Mouse (Mus musculus) limb, embryonic 13.5 days (tissue): ENCODE data around the gene Dydc2. TPM values are rescaled to one million over a fixed set of nuclear protein-coding genes. Genes with fewer than 3 reads are reported as not detected.

ENCODE experiments used
- ATAC-seq: fragments of 200-750 bp; cut with Nextera tagmentation; 2 replicates; pipeline ENCODE4 v1.8.0; 2017; ENCODE audit warnings: low read depth, moderate number of reproducible peaks, moderate TSS enrichment; ENCODE audit not compliant: low FRiP score
- H3K27ac ChIP-seq: fragments of 300-500 bp; sonication (generic); 2 replicates; pipeline ENCODE4 v1.5.1; 2015; ENCODE audit warnings: inconsistent platforms, mild to moderate bottlenecking, moderate library complexity
- H3K27me3 ChIP-seq: fragments of 300-500 bp; sonication (generic); 2 replicates; pipeline ENCODE4 v1.6.1; 2015; ENCODE audit warnings: mild to moderate bottlenecking, inconsistent platforms
- H3K36me3 ChIP-seq: fragments of 300-500 bp; sonication (generic); 2 replicates; pipeline ENCODE4 v1.6.1; 2015; ENCODE audit warnings: inconsistent platforms, mild to moderate bottlenecking, moderate library complexity
- H3K4me1 ChIP-seq: fragments of 300-500 bp; sonication (generic); 2 replicates; pipeline ENCODE4 v1.6.1; 2015; ENCODE audit warnings: inconsistent platforms
- H3K4me2 ChIP-seq: fragments of 300-500 bp; sonication (generic); replicated peaks from 2 replicates; pipeline ENCODE4 v1.6.1; 2015; ENCODE audit warnings: inconsistent platforms, mild to moderate bottlenecking, moderate library complexity
- H3K4me3 ChIP-seq: fragments of 300-500 bp; sonication (generic); 2 replicates; pipeline ENCODE4 v1.5.1; 2015; ENCODE audit warnings: moderate library complexity, mild to moderate bottlenecking, inconsistent platforms
- H3K9ac ChIP-seq: fragments of 300-500 bp; sonication (generic); 2 replicates; pipeline ENCODE4 v1.6.1; 2015; ENCODE audit warnings: mild to moderate bottlenecking, inconsistent platforms
- H3K9me3 ChIP-seq: fragments of 300-500 bp; sonication (generic); 2 replicates; pipeline ENCODE4 v1.6.1; 2016; ENCODE audit warnings: inconsistent platforms
- WGBS: fragments of 180-500 bp; shearing (Covaris S2); methylation state at CpG from one replicate; pipeline ENCODE4 v1.1.7; 2015; 5-methylcytosine and 5-hydroxymethylcytosine counted together
- polyA plus RNA-seq: library from polyadenylated mRNA; unstranded; fragments of >200 nt; fragmentation: Nextera tagmentation; extraction: Ambion mirVana; gene quantifications from 2 replicates; pipeline ENCODE4 v1.2.1, GENCODE M21; 2015

The Dydc2 gene
- polyA plus RNA-seq, 1 experiment from 2014 or later: not detected

DNA sequence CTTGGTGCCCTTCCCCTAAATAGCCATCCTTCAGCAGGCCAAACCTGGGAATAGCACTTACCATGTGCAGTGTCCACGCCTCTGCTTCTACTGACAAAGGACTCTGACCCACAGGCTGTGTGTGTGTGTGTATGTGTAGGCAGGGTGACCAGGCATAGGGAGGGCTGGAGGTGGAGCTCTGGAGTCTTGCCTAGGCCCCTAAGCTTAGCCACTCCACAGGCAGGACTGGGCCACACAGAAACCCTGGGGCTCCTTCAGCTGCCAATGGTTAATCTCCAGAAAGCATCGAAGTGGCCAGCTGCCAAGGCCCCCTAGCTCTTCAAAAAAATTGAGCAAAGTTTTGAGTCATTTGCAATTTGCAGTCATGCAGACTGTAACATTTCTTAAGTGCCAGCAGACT, 60.9 kb downstream of the Dydc2 start:
- H3K4me1 ChIP-seq: peaks cover 20% of the 10 kb centered on the region
- H3K27ac ChIP-seq: no peak overlapping the region
- 68% methylated on average over 2 of the region's 2 CpGs for WGBS
- H3K27me3 ChIP-seq: peaks cover 4% of the 10 kb centered on the region; the same call in 1 of the 2 replicates
- no peaks in the 10 kb centered on the region for H3K36me3 ChIP-seq
- 0 out of 2 replicates have a peak overlapping the region, but pooled peaks have one; percentile 5 for H3K9ac ChIP-seq
- ATAC-seq: no peak
- no peaks in the 10 kb centered on the region for H3K9me3 ChIP-seq
- no peak overlapping the region for H3K4me3 ChIP-seq
- H3K4me2 ChIP-seq: no peak overlapping the region

DNA sequence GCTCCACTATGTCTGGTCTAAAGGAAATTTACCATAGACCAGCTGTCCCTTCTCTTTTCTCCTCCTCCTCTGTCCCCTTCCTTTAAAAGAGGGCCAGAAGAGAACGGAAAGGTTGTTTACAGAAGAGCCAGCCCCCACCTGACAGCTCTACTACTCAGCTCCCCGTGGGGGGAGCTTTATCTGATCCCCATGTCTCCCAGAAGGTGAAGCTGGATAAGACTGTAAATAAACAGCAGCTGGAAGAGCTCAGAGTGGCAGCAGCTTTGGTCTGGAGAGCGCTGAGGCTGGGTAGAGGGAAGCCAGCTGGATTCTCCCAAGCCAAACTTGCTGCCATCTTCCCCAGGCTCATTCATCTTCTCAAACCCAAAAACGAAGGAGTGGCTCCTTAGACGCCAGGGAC, 61.4 kb downstream of the Dydc2 start:
- ATAC-seq: no peak
- Histone ChIP-seq H3K9ac (no peak overlapping the region), H3K27ac (no peak overlapping the region), H3K27me3 (peaks cover 4% of the 10 kb centered on the region; the same call in 1 of the 2 replicates), H3K4me3 (no peak overlapping the region), H3K9me3 (no peaks in the 10 kb centered on the region), H3K36me3 (no peaks in the 10 kb centered on the region), H3K4me1 (peaks cover 16% of the 10 kb centered on the region), H3K4me2 (no peak overlapping the region)
- WGBS: 23% methylated on average over 5 of the region's 5 CpGs

DNA sequence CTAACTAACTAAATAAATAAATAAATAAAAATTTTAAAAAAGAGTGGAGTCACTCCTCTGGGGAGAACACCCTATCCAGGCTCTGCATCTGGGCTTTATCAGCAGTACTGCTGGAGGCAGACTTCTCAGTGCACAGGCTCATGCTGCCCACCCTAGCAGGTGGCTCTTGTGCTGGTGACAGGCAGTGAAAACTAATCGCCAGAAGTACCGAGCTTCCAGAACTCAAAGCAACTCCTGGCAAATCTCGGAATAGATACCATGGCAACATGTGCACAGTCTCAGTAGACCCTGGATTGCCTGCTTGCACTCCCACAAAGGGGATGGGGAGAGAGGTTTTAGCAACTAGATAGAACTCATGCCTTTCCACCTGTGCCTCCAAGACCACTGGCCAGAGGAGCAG, 62.1 kb downstream of the Dydc2 start:
- 52% methylated on average over 3 of the region's 3 CpGs for WGBS
- H3K4me2 ChIP-seq: no peak overlapping the region
- no peak overlapping the region for H3K4me3 ChIP-seq
- no peak overlapping the region for H3K9ac ChIP-seq
- peaks cover 4% of the 10 kb centered on the region; the same call in 1 of the 2 replicates for H3K27me3 ChIP-seq
- no peaks in the 10 kb centered on the region for H3K9me3 ChIP-seq
- peaks cover 16% of the 10 kb centered on the region for H3K4me1 ChIP-seq
- H3K27ac ChIP-seq: no peak overlapping the region
- no peaks in the 10 kb centered on the region for H3K36me3 ChIP-seq
- no peak for ATAC-seq

DNA sequence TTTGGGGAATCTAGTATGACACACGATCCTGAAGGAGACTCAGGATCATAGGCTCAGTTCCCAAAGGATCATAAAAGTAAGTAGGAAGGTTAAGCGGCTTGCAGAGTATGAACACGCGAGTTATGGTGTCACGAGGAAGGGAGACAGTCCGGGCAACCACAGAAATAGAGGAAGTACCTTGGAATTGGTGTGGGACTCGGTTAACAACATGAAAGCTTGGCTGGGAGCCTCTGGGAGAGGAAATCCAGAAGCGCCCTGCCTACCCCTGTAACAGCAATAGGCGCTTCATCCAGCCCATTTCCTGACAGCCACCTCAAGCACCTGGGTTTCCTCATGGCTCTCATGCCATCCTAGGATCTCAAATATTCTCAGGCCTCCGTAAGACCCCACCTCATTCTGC, 62.7 kb downstream of the Dydc2 start:
- Histone ChIP-seq H3K9me3 (no peaks in the 10 kb centered on the region), H3K36me3 (no peaks in the 10 kb centered on the region), H3K9ac (no peak overlapping the region), H3K4me3 (no peak overlapping the region), H3K4me1 (peaks cover 16% of the 10 kb centered on the region), H3K4me2 (no peak overlapping the region), H3K27me3 (peaks cover 4% of the 10 kb centered on the region; the same call in 1 of the 2 replicates), H3K27ac (no peak overlapping the region)
- WGBS: 88% methylated on average over 10 of the region's 10 CpGs
- ATAC-seq: no peak

DNA sequence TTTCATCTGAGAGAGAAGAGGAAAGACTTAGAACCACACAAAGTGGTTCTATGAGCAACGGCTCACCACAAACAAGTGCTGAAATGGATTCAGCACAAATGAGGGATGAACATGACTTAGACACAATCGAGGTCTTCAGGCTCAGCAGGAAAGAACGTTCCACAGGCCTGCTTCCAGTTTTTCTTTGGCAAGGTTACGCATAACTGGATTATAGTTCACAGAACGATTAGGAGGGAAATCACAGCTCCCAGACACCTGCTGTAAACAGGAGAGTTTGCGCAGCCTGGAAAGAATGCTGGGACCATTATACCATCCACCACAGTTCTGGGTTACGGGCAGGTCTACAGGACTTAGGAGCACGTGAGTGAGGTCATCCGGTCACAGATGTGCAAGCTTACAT, 63.3 kb downstream of the Dydc2 start:
- no peak overlapping the region for H3K9ac ChIP-seq
- H3K4me3 ChIP-seq: no peak overlapping the region
- H3K9me3 ChIP-seq: no peaks in the 10 kb centered on the region
- H3K27ac ChIP-seq: no peak overlapping the region
- 88% methylated on average over 9 of the region's 9 CpGs for WGBS
- ATAC-seq: no peak
- no peak overlapping the region for H3K4me2 ChIP-seq
- peaks cover 4% of the 10 kb centered on the region; the same call in 1 of the 2 replicates for H3K27me3 ChIP-seq
- no peaks in the 10 kb centered on the region for H3K36me3 ChIP-seq
- H3K4me1 ChIP-seq: peaks cover 20% of the 10 kb centered on the region

DNA sequence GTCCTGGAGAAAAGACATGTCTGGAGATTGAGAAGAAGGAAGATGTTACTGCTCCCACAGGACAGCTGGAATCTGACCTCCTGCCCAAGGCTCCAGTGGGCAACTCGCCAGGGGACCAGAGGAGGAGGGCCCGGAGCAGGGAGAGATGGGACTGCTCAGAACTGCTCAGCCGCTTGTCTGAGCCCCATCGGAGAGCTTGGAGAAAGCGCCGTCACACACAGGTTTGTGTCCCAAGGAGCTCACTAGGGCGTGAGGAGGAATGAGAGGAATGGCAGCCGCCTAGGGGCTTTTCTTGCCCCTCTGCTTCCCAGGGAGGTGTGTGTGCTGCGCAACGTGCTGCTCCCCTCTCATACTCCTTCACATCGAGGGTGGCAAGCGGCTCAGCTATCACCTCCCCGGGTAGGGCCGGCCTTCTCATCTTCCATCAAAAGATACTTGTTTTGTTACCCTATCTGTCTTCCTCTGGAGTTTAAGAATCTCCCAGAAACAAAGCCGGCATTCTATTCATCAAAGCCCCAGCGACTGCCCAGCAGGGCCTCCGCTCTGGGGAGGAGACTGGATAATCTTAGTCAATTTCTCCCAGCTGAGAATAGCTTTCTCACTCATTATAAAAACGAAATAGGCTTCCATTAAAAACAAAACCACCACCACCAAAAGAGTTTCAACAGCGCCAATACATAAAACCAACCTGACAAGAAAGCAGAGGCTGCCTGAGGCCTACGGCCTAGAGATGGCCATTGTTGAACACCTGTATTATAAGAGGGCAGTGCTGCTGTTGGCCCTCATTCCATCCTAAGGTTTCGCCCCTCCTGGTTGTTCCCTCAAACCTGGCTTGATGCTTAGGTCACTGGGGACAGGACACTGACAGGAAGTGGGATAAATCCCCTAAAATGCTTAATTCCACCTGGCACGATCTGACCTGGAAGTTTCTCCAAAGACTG, 64.5 kb downstream of the Dydc2 start:
- no peak overlapping the region for H3K4me3 ChIP-seq
- no peaks in the 10 kb centered on the region for H3K36me3 ChIP-seq
- no peak overlapping the region for H3K27ac ChIP-seq
- H3K9ac ChIP-seq: no peak overlapping the region
- H3K4me1 ChIP-seq: peaks cover 22% of the 10 kb centered on the region
- ATAC-seq: no peak
- WGBS: 29% methylated on average over 22 of the region's 22 CpGs
- H3K9me3 ChIP-seq: no peaks in the 10 kb centered on the region
- H3K4me2 ChIP-seq: peak overlapping the region; percentile 35
- H3K27me3 ChIP-seq: peaks cover 4% of the 10 kb centered on the region; the same call in 1 of the 2 replicates

DNA sequence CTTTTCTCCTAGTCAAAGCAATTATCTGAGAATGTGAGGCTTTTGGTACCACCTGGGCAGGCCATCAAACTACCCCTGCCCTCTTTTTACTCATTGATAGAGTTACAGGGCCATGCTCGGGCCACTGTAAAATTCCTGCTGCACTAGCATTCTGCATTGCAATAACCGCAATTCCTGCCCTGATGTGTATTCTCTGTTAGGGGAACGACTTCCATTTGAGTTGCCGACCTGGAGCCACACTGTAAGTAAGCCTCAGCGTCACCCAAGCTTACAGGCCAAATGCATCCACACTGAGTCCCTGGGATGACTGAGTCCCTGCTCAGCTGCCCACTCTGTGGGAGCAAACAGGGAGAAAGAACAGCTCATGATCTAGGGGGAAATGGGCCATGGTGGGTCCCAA, 67.4 kb downstream of the Dydc2 start:
- Histone ChIP-seq H3K9me3 (no peaks in the 10 kb centered on the region), H3K27me3 (peaks cover 4% of the 10 kb centered on the region; the same call in 1 of the 2 replicates), H3K4me1 (peaks cover 19% of the 10 kb centered on the region), H3K27ac (no peak overlapping the region), H3K4me3 (no peak overlapping the region), H3K4me2 (no peak overlapping the region), H3K36me3 (peaks cover 19% of the 10 kb centered on the region), H3K9ac (no peak overlapping the region)
- WGBS: 70% methylated on average over 5 of the region's 5 CpGs
- ATAC-seq: no peak

DNA sequence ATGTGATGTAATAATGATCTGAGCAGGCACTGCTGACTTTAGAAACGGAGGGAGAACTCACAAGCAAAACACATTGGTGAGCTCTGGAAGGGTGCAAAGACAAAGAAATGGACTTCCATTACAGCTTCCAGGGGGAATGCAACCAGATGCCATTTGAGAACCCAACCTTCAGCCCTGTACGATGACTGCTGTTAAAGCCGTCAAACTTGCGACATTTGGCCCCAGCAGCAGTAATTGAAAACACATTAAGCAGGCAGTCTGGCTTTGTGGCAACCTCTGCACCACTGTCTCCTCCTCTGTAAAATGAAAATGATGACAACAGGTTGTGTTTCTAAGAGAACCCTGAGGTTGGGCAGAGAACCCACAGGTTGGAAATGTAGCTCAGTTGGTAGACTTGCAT, 68.2 kb downstream of the Dydc2 start:
- ATAC-seq: 0 out of 2 replicates have a peak, but pooled peaks have one; percentile 4
- H3K27ac ChIP-seq: no peak overlapping the region
- 16% methylated on average over 4 of the region's 4 CpGs for WGBS
- H3K4me3 ChIP-seq: no peak overlapping the region
- H3K36me3 ChIP-seq: peaks cover 19% of the 10 kb centered on the region
- no peak overlapping the region for H3K4me2 ChIP-seq
- H3K9ac ChIP-seq: no peak overlapping the region
- no peaks in the 10 kb centered on the region for H3K9me3 ChIP-seq
- H3K4me1 ChIP-seq: peaks cover 19% of the 10 kb centered on the region
- peaks cover 4% of the 10 kb centered on the region; the same call in 1 of the 2 replicates for H3K27me3 ChIP-seq

DNA sequence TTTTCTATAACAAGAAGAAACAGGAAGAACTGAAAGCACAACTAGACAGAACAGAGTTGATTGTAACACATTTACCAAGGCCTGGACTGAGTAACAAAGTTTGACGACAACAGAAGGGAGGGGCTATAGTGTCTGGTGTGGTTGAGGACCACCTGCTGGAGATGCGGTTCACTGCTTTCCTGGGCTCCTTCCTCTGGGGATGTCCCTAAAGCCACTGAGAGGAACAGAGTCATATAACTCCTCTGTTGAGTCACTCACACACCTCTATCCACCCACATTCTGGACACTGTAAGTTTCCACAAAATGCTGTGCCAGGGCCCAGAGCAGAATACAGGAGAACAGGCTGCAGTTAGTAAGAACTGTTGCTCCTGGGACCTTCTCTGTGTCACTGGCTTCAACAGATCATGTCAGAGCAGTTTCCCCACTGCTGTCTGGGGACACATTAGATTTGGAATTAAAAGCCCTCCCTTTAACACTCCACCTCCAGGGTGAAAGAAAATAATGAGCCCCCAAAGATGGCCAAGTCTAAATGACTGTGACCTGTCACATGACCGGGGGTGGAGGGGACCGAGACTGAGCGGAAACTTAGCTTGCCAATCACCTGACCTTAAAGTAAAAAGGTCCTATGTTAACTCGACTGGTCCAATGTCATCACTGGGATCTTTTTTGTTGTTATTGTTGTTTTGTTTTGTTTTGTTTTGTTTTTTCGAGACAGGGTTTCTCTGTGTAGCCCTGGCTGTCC, 68.9 kb downstream of the Dydc2 start:
- no peak overlapping the region for H3K9ac ChIP-seq
- ATAC-seq: no peak
- 77% methylated on average over 7 of the region's 7 CpGs for WGBS
- H3K36me3 ChIP-seq: peaks cover 19% of the 10 kb centered on the region
- H3K4me1 ChIP-seq: peaks cover 18% of the 10 kb centered on the region
- no peaks in the 10 kb centered on the region for H3K9me3 ChIP-seq
- H3K4me3 ChIP-seq: no peak overlapping the region
- H3K27ac ChIP-seq: no peak overlapping the region
- peaks cover 4% of the 10 kb centered on the region; the same call in 1 of the 2 replicates for H3K27me3 ChIP-seq
- no peak overlapping the region for H3K4me2 ChIP-seq

Other genes starting within 250 kb of the Dydc2 start
- 0.34 and 0.67 TPM in 2 replicates for gene Sh2d4b, start 175.9 kb downstream of the Dydc2 start, polyA plus RNA-seq
- 68.4 and 68.7 TPM in 2 replicates for gene Tspan14, start 102.4 kb downstream of the Dydc2 start, polyA plus RNA-seq
- 39.3 and 41.6 TPM in 2 replicates for gene Fam213a, start 55.4 kb downstream of the Dydc2 start, polyA plus RNA-seq
- gene Dydc1, start 3.7 kb upstream of the Dydc2 start, polyA plus RNA-seq: not detected in 2 replicates
- not detected in 2 replicates for gene Mat1a, start 35.8 kb upstream of the Dydc2 start, polyA plus RNA-seq
- not detected in 2 replicates for gene Sftpa1, start 62.6 kb upstream of the Dydc2 start, polyA plus RNA-seq
- not detected in 2 replicates for gene Mbl1, start 82.2 kb upstream of the Dydc2 start, polyA plus RNA-seq
- not detected in 2 replicates for gene Sftpd, start 115.9 kb upstream of the Dydc2 start, polyA plus RNA-seq
- 0.10 and 0.27 TPM in 2 replicates for gene Gm2832, start 209.6 kb upstream of the Dydc2 start, polyA plus RNA-seq